ENCODE assay signal across 8 mouse cellular contexts in genomic region chr5:35925171-35925634, GRCm38 (mm10). TPM values are rescaled to one million over a fixed set of nuclear protein-coding genes. Genes with fewer than 3 reads are reported as not detected.
DNase-seq lines count a peak whose midpoint lies in the region; ATAC-seq lines count a peak whose summit lies in the region.

No protein-coding gene starts in this region.

- no peaks in the 10 kb centered on the region for H3K9me3 ChIP-seq in intestine, embryonic 15.5 days
- H3K9me3 ChIP-seq in limb, embryonic 15.5 days: no peaks in the 10 kb centered on the region
- H3K9me3 ChIP-seq in stomach, embryonic 15.5 days: no peaks in the 10 kb centered on the region

- WGBS in intestine, embryonic 15.5 days: 50% methylated on average over 12 of the region's 12 CpGs
- WGBS in limb, embryonic 15.5 days: 22% methylated on average over 12 of the region's 12 CpGs
- WGBS in stomach, embryonic 15.5 days: 54% methylated on average over 12 of the region's 12 CpGs

- H3K27ac ChIP-seq in intestine, embryonic 15.5 days: peak overlapping the region; percentile 74
- H3K27ac ChIP-seq in limb, embryonic 15.5 days: peak overlapping the region; percentile 63
- H3K27ac ChIP-seq in stomach, embryonic 15.5 days: peak overlapping the region; percentile 55

- no peak overlapping the region for H3K4me3 ChIP-seq in intestine, embryonic 15.5 days (replicated peaks)
- no peak overlapping the region for H3K4me3 ChIP-seq in limb, embryonic 15.5 days
- no peak overlapping the region for H3K4me3 ChIP-seq in stomach, embryonic 15.5 days (replicated peaks)

- H3K4me2 ChIP-seq in intestine, embryonic 15.5 days (replicated peaks): no peak overlapping the region
- no peak overlapping the region for H3K4me2 ChIP-seq in limb, embryonic 15.5 days
- no peak overlapping the region for H3K4me2 ChIP-seq in stomach, embryonic 15.5 days

- peak; percentile 32 for DNase-seq in urinary bladder, postnatal 14 days (ENCODE audit: low spot score)
- no peak for DNase-seq in urinary bladder, postnatal 25 days (ENCODE audit: low spot score)
- peak; percentile 38 for DNase-seq in frontal cortex, postnatal 14 days (ENCODE audit: low spot score in 2 of 2)
- DNase-seq in spleen, postnatal 10 days (ENCODE audit: low spot score in 2 of 2): no peak
- DNase-seq in thymus, postnatal 14 days: no peak

- H3K36me3 ChIP-seq in intestine, embryonic 15.5 days: no peaks in the 10 kb centered on the region
- no peaks in the 10 kb centered on the region for H3K36me3 ChIP-seq in limb, embryonic 15.5 days
- no peaks in the 10 kb centered on the region for H3K36me3 ChIP-seq in stomach, embryonic 15.5 days

- peaks cover 60% of the 10 kb centered on the region for H3K4me1 ChIP-seq in intestine, embryonic 15.5 days (replicated peaks)
- peaks cover 63% of the 10 kb centered on the region for H3K4me1 ChIP-seq in limb, embryonic 15.5 days
- H3K4me1 ChIP-seq in stomach, embryonic 15.5 days: peaks cover 45% of the 10 kb centered on the region

- no peak for ATAC-seq in intestine, embryonic 15.5 days
- no peak for ATAC-seq in limb, embryonic 15.5 days (ENCODE audit: insufficient number of reproducible peaks, low FRiP score, low TSS enrichment, low read depth)
- ATAC-seq in stomach, embryonic 15.5 days (ENCODE audit: insufficient read depth, low FRiP score, low read depth): no peak

- no peak overlapping the region for H3K9ac ChIP-seq in intestine, embryonic 15.5 days
- H3K9ac ChIP-seq in limb, embryonic 15.5 days: no peak overlapping the region
- no peak overlapping the region for H3K9ac ChIP-seq in stomach, embryonic 15.5 days

- H3K27me3 ChIP-seq in intestine, embryonic 15.5 days (replicated peaks): no peaks in the 10 kb centered on the region
- H3K27me3 ChIP-seq in limb, embryonic 15.5 days: no peaks in the 10 kb centered on the region
- H3K27me3 ChIP-seq in stomach, embryonic 15.5 days (replicated peaks): no peaks in the 10 kb centered on the region

RNA-seq across cellular contexts. Expression of gene Afap1, which starts 32.1 kb away (rescaled TPM):
- 15.4 and 18.4 TPM in 2 replicates for polyA plus RNA-seq in intestine, embryonic 15.5 days (2015; fragmentation: Nextera tagmentation; extraction: Ambion mirVana)
- 21.6 and 23.2 TPM in 2 replicates for polyA plus RNA-seq in limb, embryonic 15.5 days (2015; fragmentation: Nextera tagmentation; extraction: Ambion mirVana)
- polyA plus RNA-seq in stomach, embryonic 15.5 days (2015; fragmentation: Nextera tagmentation; extraction: Ambion mirVana): 18.2 and 20.9 TPM in 2 replicates

Comparison
In these comparisons a context has a peak if more than half of its experiments do, and no peak if none do; other contexts are left out.
1. DNase-seq: peak in urinary bladder, postnatal 14 days (single experiment) and frontal cortex, postnatal 14 days (2 of 2); none in urinary bladder, postnatal 25 days (single experiment), spleen, postnatal 10 days (0 of 2) and thymus, postnatal 14 days (single experiment).
2. Peak in every context shown above with its lines, with median percentiles within 50 percentile points of each other: H3K27ac ChIP-seq.